Mouse (Mus musculus): ENCODE measurements around the gene Mecom.

Mecom gene

GRCm38 (mm10) chr3:30206123-30206522, 341.7 kb downstream of the Mecom start:
- WGBS = 85% methylated on average over 8 of the region's 8 CpGs

- 83% methylated on average over 2 of the region's 2 CpGs for WGBS
These were observed 344.0 kb downstream of the Mecom start for GRCm38 (mm10) chr3:30203764-30204163.

- WGBS = 93% methylated on average over 2 of the region's 2 CpGs
These were observed 349.0 kb downstream of the Mecom start for GRCm38 (mm10) chr3:30198854-30199253.

- WGBS = 84% methylated on average over 5 of the region's 5 CpGs
These were observed 349.6 kb downstream of the Mecom start for GRCm38 (mm10) chr3:30198227-30198626.

- WGBS = 93% methylated on average over 3 of the region's 3 CpGs
These were observed 352.6 kb downstream of the Mecom start for GRCm38 (mm10) chr3:30195186-30195585.

- 77% methylated on average over 12 of the region's 12 CpGs for WGBS
These were observed 355.4 kb downstream of the Mecom start for GRCm38 (mm10) chr3:30192294-30193007.

- WGBS = 81% methylated on average over 2 of the region's 2 CpGs
These were observed 358.5 kb downstream of the Mecom start for GRCm38 (mm10) chr3:30189325-30189724.

- 57% methylated on average over 5 of the region's 5 CpGs for WGBS
These were observed 359.9 kb downstream of the Mecom start for GRCm38 (mm10) chr3:30187812-30188469.

GRCm38 (mm10) chr3:30181807-30182481, 365.9 kb downstream of the Mecom start:
- WGBS = 92% methylated on average over 8 of the region's 8 CpGs

- 83% methylated on average over 5 of the region's 5 CpGs for WGBS
These were observed 371.2 kb downstream of the Mecom start for GRCm38 (mm10) chr3:30176615-30177014.

- WGBS = 86% methylated on average over 3 of the region's 3 CpGs
These were observed 374.0 kb downstream of the Mecom start for GRCm38 (mm10) chr3:30173812-30174211.

- 88% methylated on average over 3 of the region's 3 CpGs for WGBS
These were observed 379.2 kb downstream of the Mecom start for GRCm38 (mm10) chr3:30168396-30169186.

- WGBS = 93% methylated on average over 3 of the region's 3 CpGs
These were observed 380.8 kb downstream of the Mecom start for GRCm38 (mm10) chr3:30167027-30167426.

GRCm38 (mm10) chr3:30164834-30165233, 383.0 kb downstream of the Mecom start:
- WGBS = 77% methylated on average over 4 of the region's 4 CpGs

GRCm38 (mm10) chr3:30163390-30163789, 384.4 kb downstream of the Mecom start:
- 79% methylated on average over 4 of the region's 4 CpGs for WGBS

- WGBS = 65% methylated on average over 5 of the region's 5 CpGs
These were observed 386.7 kb downstream of the Mecom start for GRCm38 (mm10) chr3:30160961-30161670.

- WGBS = 84% methylated on average over 5 of the region's 5 CpGs
These were observed 387.5 kb downstream of the Mecom start for GRCm38 (mm10) chr3:30160346-30160745.

- WGBS = 86% methylated on average over 7 of the region's 7 CpGs
These were observed 390.6 kb downstream of the Mecom start for GRCm38 (mm10) chr3:30157128-30157670.

GRCm38 (mm10) chr3:30154390-30154789, 393.4 kb downstream of the Mecom start:
- 44% methylated on average over 7 of the region's 7 CpGs for WGBS

- 41% methylated on average over 3 of the region's 3 CpGs for WGBS
These were observed 393.9 kb downstream of the Mecom start for GRCm38 (mm10) chr3:30153923-30154331.

- 96% methylated on average over 4 of the region's 4 CpGs for WGBS
These were observed 397.7 kb downstream of the Mecom start for GRCm38 (mm10) chr3:30150071-30150470.
